Mouse (Mus musculus) kidney, embryonic 15.5 days (tissue): Measurements from ENCODE around the gene Hdac11. TPM values are rescaled to one million over a fixed set of nuclear protein-coding genes. Genes with fewer than 3 reads are reported as not detected.

ENCODE experiments used
- ATAC-seq: fragments of 200-750 bp; cut with Nextera tagmentation; replicated peaks from 2 replicates; pipeline ENCODE4 v1.8.0; 2017; ENCODE audit warnings: moderate TSS enrichment; ENCODE audit not compliant: low FRiP score
- H3K27ac ChIP-seq: fragments of 300-500 bp; sonication (generic); 2 replicates; pipeline ENCODE4 v1.5.1; 2015; ENCODE audit warnings: mild to moderate bottlenecking, inconsistent platforms
- H3K27me3 ChIP-seq: fragments of 300-500 bp; sonication (generic); 2 replicates; pipeline ENCODE4 v1.6.1; 2015; ENCODE audit warnings: inconsistent platforms
- H3K36me3 ChIP-seq: fragments of 300-500 bp; sonication (generic); 2 replicates; pipeline ENCODE4 v1.6.1; 2015; ENCODE audit warnings: inconsistent platforms
- H3K4me1 ChIP-seq: fragments of 300-500 bp; sonication (generic); 2 replicates; pipeline ENCODE4 v1.6.1; 2015; ENCODE audit warnings: inconsistent platforms
- H3K4me2 ChIP-seq: fragments of 300-500 bp; sonication (generic); 2 replicates; pipeline ENCODE4 v1.6.1; 2015; ENCODE audit warnings: moderate library complexity, mild to moderate bottlenecking, inconsistent platforms
- H3K4me3 ChIP-seq: fragments of 300-500 bp; sonication (generic); replicated peaks from 2 replicates; pipeline ENCODE4 v1.5.1; 2015; ENCODE audit warnings: mild to moderate bottlenecking, inconsistent platforms
- H3K9ac ChIP-seq: fragments of 300-500 bp; sonication (generic); 2 replicates; pipeline ENCODE4 v1.6.1; 2015; ENCODE audit warnings: mild to moderate bottlenecking, inconsistent platforms
- H3K9me3 ChIP-seq: fragments of 300-500 bp; sonication (generic); replicated peaks from 2 replicates; pipeline ENCODE4 v1.6.1; 2016; ENCODE audit warnings: inconsistent platforms
- WGBS: fragments of 180-500 bp; shearing (Covaris S2); methylation state at CpG from one replicate; pipeline ENCODE4 v1.1.7; 2015; ENCODE audit warnings: mixed read lengths; 5-methylcytosine and 5-hydroxymethylcytosine counted together
- polyA plus RNA-seq: library from polyadenylated mRNA; unstranded; fragments of >200 nt; fragmentation: Nextera tagmentation; extraction: Ambion mirVana; gene quantifications from 2 replicates; pipeline ENCODE4 v1.2.1, GENCODE M21; 2015

The Hdac11 gene
- polyA plus RNA-seq, 1 experiment from 2014 or later: 14.3 TPM

GRCm38 (mm10) chr6:91189971-91190370 lies 33.5 kb downstream of the Hdac11 start:
- no peaks in the 10 kb centered on the region for H3K4me1 ChIP-seq
- no peak overlapping the region for H3K4me2 ChIP-seq
- WGBS: 89% methylated on average over 6 of the region's 6 CpGs
- no peaks in the 10 kb centered on the region for H3K36me3 ChIP-seq
- H3K27me3 ChIP-seq: no peaks in the 10 kb centered on the region
- no peak overlapping the region for H3K9ac ChIP-seq
- ATAC-seq: no peak
- H3K27ac ChIP-seq: no peak overlapping the region
- H3K9me3 ChIP-seq: no peaks in the 10 kb centered on the region
- H3K4me3 ChIP-seq: no peak overlapping the region

- WGBS: 82% methylated on average over 2 of the region's 2 CpGs
- H3K4me2 ChIP-seq: no peak overlapping the region
- H3K4me1 ChIP-seq: no peaks in the 10 kb centered on the region
- no peaks in the 10 kb centered on the region for H3K27me3 ChIP-seq
- no peak overlapping the region for H3K4me3 ChIP-seq
- H3K27ac ChIP-seq: no peak overlapping the region
- H3K36me3 ChIP-seq: no peaks in the 10 kb centered on the region
- no peak for ATAC-seq
- no peaks in the 10 kb centered on the region for H3K9me3 ChIP-seq
- H3K9ac ChIP-seq: no peak overlapping the region
These were observed 35.0 kb downstream of the Hdac11 start for GRCm38 (mm10) chr6:91191465-91191864.

GRCm38 (mm10) chr6:91192421-91192820 lies 36.0 kb downstream of the Hdac11 start:
- Histone ChIP-seq H3K4me1 (no peaks in the 10 kb centered on the region), H3K9ac (no peak overlapping the region), H3K4me2 (no peak overlapping the region), H3K36me3 (no peaks in the 10 kb centered on the region), H3K9me3 (no peaks in the 10 kb centered on the region), H3K27me3 (no peaks in the 10 kb centered on the region), H3K4me3 (no peak overlapping the region), H3K27ac (no peak overlapping the region)
- no peak for ATAC-seq
- 77% methylated on average over 3 of the region's 3 CpGs for WGBS

- no peak overlapping the region for H3K27ac ChIP-seq
- WGBS: 65% methylated on average over 1 of the region's 1 CpGs
- no peaks in the 10 kb centered on the region for H3K27me3 ChIP-seq
- H3K4me1 ChIP-seq: no peaks in the 10 kb centered on the region
- no peak overlapping the region for H3K4me3 ChIP-seq
- H3K36me3 ChIP-seq: no peaks in the 10 kb centered on the region
- no peak for ATAC-seq
- no peak overlapping the region for H3K9ac ChIP-seq
- no peak overlapping the region for H3K4me2 ChIP-seq
- H3K9me3 ChIP-seq: no peaks in the 10 kb centered on the region
These were observed 36.5 kb downstream of the Hdac11 start for GRCm38 (mm10) chr6:91192851-91193545.

- 58% methylated on average over 2 of the region's 2 CpGs for WGBS
- no peak for ATAC-seq
- no peak overlapping the region for H3K27ac ChIP-seq
- no peaks in the 10 kb centered on the region for H3K36me3 ChIP-seq
- H3K4me1 ChIP-seq: peaks cover 21% of the 10 kb centered on the region
- H3K4me3 ChIP-seq: no peak overlapping the region
- no peaks in the 10 kb centered on the region for H3K9me3 ChIP-seq
- no peaks in the 10 kb centered on the region; the same call in 1 of the 2 replicates for H3K27me3 ChIP-seq
- H3K9ac ChIP-seq: no peak overlapping the region
- no peak overlapping the region for H3K4me2 ChIP-seq
These were observed 42.0 kb downstream of the Hdac11 start for GRCm38 (mm10) chr6:91198456-91198855.

- 0 out of 2 replicates have a peak, but pooled peaks have one; percentile 26 for ATAC-seq
- H3K27ac ChIP-seq: 0 out of 2 replicates have a peak overlapping the region, but pooled peaks have one; percentile 2
- H3K9ac ChIP-seq: no peak overlapping the region
- peaks cover 21% of the 10 kb centered on the region for H3K4me1 ChIP-seq
- no peaks in the 10 kb centered on the region for H3K36me3 ChIP-seq
- no peaks in the 10 kb centered on the region for H3K9me3 ChIP-seq
- no peak overlapping the region for H3K4me2 ChIP-seq
- no peak overlapping the region for H3K4me3 ChIP-seq
- H3K27me3 ChIP-seq: no peaks in the 10 kb centered on the region; the same call in 1 of the 2 replicates
- 31% methylated on average over 8 of the region's 8 CpGs for WGBS
These were observed 44.1 kb downstream of the Hdac11 start for GRCm38 (mm10) chr6:91200429-91201188.

GRCm38 (mm10) chr6:91201881-91202341 lies 45.4 kb downstream of the Hdac11 start:
- WGBS: 55% methylated on average over 8 of the region's 8 CpGs
- no peak overlapping the region for H3K27ac ChIP-seq
- H3K36me3 ChIP-seq: no peaks in the 10 kb centered on the region
- no peak for ATAC-seq
- no peaks in the 10 kb centered on the region for H3K9me3 ChIP-seq
- H3K4me2 ChIP-seq: no peak overlapping the region
- peaks cover 21% of the 10 kb centered on the region for H3K4me1 ChIP-seq
- H3K4me3 ChIP-seq: no peak overlapping the region
- no peaks in the 10 kb centered on the region; the same call in 1 of the 2 replicates for H3K27me3 ChIP-seq
- H3K9ac ChIP-seq: no peak overlapping the region

GRCm38 (mm10) chr6:91202571-91202970 lies 46.1 kb downstream of the Hdac11 start:
- Histone ChIP-seq H3K9ac (no peak overlapping the region), H3K4me1 (peaks cover 21% of the 10 kb centered on the region), H3K4me2 (no peak overlapping the region), H3K36me3 (no peaks in the 10 kb centered on the region), H3K27ac (no peak overlapping the region), H3K4me3 (no peak overlapping the region), H3K9me3 (no peaks in the 10 kb centered on the region), H3K27me3 (no peaks in the 10 kb centered on the region; the same call in 1 of the 2 replicates)
- ATAC-seq: no peak
- 74% methylated on average over 4 of the region's 4 CpGs for WGBS

- no peak overlapping the region for H3K9ac ChIP-seq
- H3K4me1 ChIP-seq: peaks cover 33% of the 10 kb centered on the region
- no peaks in the 10 kb centered on the region for H3K9me3 ChIP-seq
- H3K27ac ChIP-seq: no peak overlapping the region
- 74% methylated on average over 3 of the region's 3 CpGs for WGBS
- H3K36me3 ChIP-seq: no peaks in the 10 kb centered on the region
- H3K27me3 ChIP-seq: no peaks in the 10 kb centered on the region
- H3K4me2 ChIP-seq: no peak overlapping the region
- ATAC-seq: no peak
- no peak overlapping the region for H3K4me3 ChIP-seq
These were observed 48.9 kb downstream of the Hdac11 start for GRCm38 (mm10) chr6:91205346-91205745.

GRCm38 (mm10) chr6:91205791-91206190 lies 49.3 kb downstream of the Hdac11 start:
- Histone ChIP-seq H3K9ac (no peak overlapping the region), H3K4me3 (no peak overlapping the region), H3K27me3 (no peaks in the 10 kb centered on the region), H3K36me3 (no peaks in the 10 kb centered on the region), H3K4me2 (no peak overlapping the region), H3K27ac (no peak overlapping the region), H3K9me3 (no peaks in the 10 kb centered on the region), H3K4me1 (peaks cover 32% of the 10 kb centered on the region)
- no peak for ATAC-seq
- WGBS: 59% methylated on average over 5 of the region's 5 CpGs

- Histone ChIP-seq H3K27ac (no peak overlapping the region), H3K9me3 (no peaks in the 10 kb centered on the region), H3K4me1 (peaks cover 21% of the 10 kb centered on the region), H3K27me3 (0 out of 2 replicates have a peak, but pooled peaks cover 5% of the 10 kb centered on the region), H3K4me2 (no peak overlapping the region), H3K36me3 (no peaks in the 10 kb centered on the region), H3K4me3 (no peak overlapping the region), H3K9ac (no peak overlapping the region)
- ATAC-seq: no peak
- 57% methylated on average over 3 of the region's 3 CpGs for WGBS
These were observed 51.0 kb downstream of the Hdac11 start for GRCm38 (mm10) chr6:91207491-91207890.

- Histone ChIP-seq H3K9me3 (no peaks in the 10 kb centered on the region), H3K36me3 (no peaks in the 10 kb centered on the region), H3K4me3 (no peak overlapping the region), H3K4me2 (no peak overlapping the region), H3K9ac (no peak overlapping the region), H3K4me1 (peaks cover 32% of the 10 kb centered on the region), H3K27me3 (peaks cover 16% of the 10 kb centered on the region), H3K27ac (peak overlapping the region; percentile 43)
- WGBS: 7% methylated on average over 2 of the region's 2 CpGs
- peak; percentile 27 for ATAC-seq
These were observed 53.3 kb downstream of the Hdac11 start for GRCm38 (mm10) chr6:91209780-91210179.
